Mouse (Mus musculus): Measurements from ENCODE around the gene Spef1. TPM values are rescaled to one million over a fixed set of nuclear protein-coding genes. Genes with fewer than 3 reads are reported as not detected.
"Not testable (repeated sequence)": the region's sequence is repeated elsewhere in the genome, so short reads cannot be mapped to it uniquely, and the experiment has no call there.

Gene Spef1
- 0.63 TPM in 1 of 2 replicates, not detected in the other for total RNA-seq (2015; ENCODE audit: low replicate concordance)
- total RNA-seq (2017; ENCODE audit: low replicate concordance), result 3.1 and 4.2 TPM in 2 replicates

GRCm38 (mm10) chr2:131186771-131187601, at the start of gene Spef1, which contains the start of gene Cdc25b:
Spef1 (minus strand) TSS chr2:131187282.
Cdc25b (plus strand) TSS chr2:131186949.
- ATAC-seq (replicated peaks; ENCODE audit: low FRiP score, poor library complexity, severe bottlenecking), result peak; percentile 81

DNA sequence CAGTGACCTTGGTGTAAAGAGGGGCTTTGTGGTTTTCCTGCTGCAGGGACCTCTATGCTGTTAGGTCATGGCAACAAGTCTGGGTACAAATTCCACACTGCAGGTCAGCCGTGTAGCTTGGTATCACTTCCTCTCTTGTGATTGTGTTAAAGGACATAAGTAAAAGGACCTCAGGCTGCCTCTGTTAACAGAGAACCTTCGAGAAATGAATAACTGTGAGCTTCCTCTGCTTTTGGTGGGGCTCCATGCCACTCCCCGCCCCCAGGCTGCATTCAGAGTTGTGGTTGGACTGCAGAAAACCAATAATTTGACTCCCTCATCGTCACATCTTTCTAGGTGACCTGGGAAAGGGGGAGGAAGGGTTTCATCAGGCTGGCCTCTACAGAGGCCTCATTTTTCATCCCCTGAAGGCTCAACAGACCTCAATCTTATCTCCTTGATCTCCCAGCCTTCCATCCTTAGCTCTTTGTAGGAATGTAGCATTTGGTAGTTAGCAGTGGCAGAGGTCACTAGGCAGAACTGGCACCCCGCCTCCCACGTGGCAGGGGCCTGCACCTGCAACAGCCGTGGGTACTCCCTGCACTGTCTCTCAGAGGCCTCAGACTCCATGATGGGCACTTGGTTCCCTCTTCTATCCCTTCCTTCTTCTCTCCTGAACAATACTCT, 48.0 kb upstream of the Spef1 start:
- peak; percentile 40 for ATAC-seq (replicated peaks; ENCODE audit: low FRiP score, poor library complexity, severe bottlenecking)

DNA sequence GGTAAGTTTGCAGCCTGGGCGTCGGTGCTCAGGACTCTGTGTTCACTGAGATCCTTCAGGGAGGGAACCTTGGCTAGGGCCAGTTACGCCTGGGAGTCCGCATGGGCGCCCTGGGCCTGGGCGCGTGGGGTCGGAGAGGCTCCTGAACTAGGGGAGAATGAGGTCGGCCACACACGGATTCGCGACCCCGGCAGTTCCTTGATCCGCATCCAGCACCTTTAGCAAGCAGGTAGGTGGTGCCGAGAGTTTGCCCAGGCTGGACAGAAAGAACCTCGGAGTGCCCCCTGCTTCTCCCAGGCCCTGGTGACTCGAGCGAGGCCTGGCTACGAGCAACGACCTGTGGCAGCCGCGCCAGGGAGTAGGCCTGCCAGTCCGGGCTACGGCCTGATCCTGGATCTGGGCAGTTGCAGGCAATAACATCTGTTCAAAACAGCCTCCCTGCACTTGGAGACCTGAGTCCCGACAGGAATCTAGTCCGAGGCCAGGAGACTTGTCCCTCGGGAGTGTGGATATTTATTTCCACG, 47.1 kb upstream of the Spef1 start:
- ATAC-seq (replicated peaks; ENCODE audit: low FRiP score, poor library complexity, severe bottlenecking), result peak; percentile 56

DNA sequence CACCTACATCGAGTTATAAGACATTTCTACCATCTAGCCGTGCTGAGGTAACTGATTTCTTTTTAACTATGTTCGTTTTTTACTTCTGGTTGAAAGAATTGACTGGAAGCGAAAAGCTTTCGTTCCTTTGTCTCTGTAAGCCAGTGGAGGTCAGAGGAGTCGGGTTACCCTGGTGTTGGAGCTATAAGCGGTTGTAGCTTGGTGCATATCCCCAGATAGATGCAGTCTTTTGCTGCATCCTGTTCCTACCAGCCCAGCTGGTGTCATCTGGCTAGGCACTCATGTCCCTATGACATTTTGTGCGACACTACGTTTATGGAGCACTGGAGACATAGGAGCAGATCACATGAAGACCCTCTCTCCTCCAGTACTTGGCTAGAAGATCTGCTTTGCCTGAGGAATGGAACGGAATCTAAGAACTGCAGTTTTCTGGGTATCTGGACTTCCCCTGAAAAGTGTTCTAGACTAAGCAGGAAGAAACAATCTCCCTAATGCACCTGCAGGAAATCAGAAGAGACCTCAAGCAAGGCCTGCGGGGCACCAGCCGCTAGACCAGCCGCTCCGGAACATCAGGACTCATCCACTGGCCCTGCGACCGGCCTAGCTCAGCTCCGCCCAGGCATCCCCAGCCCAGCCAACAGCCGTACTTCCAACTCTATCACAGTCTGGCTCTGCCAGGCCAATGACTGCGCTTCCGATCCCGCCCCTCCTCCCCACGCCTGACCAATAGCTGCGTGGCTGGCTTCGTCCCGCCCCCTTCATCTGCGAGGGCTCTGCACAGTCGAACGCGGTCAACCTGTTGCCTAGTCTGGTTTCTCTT, 46.4 kb upstream of the Spef1 start, which contains the start of gene Mavs:
Mavs (plus strand) TSS at position 757 of the 820 bp plus-strand sequence.
- ATAC-seq (replicated peaks; ENCODE audit: low FRiP score, poor library complexity, severe bottlenecking), result peak; percentile 88

- ATAC-seq (replicated peaks; ENCODE audit: low FRiP score, poor library complexity, severe bottlenecking), result peak; percentile 81
Observed at GRCm38 (mm10) chr2:131232558-131232957, 45.5 kb upstream of the Spef1 start.

DNA sequence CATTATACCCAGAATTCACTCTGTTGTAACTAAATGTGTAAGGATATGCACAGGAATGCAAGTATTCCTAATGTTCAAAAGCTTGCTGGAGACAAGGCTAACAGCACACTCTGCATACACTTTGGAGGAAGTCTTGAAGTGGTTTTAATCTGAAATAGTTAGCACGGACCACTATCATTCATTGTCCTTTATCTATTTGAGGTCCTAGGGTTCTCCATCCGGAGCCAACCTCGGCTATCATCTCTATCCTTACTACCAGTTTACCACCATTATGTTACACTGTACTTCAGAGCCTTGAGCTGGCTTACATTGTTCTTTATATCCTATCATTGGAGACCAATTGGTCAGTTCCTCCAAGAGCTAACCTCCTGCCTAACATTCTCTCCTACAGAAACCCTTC, 40.2 kb upstream of the Spef1 start:
- ATAC-seq (replicated peaks; ENCODE audit: low FRiP score, poor library complexity, severe bottlenecking), result no peak

- ATAC-seq (replicated peaks; ENCODE audit: low FRiP score, poor library complexity, severe bottlenecking), result not testable (repeated sequence)
Observed at GRCm38 (mm10) chr2:131226669-131227068, 39.6 kb upstream of the Spef1 start.

DNA sequence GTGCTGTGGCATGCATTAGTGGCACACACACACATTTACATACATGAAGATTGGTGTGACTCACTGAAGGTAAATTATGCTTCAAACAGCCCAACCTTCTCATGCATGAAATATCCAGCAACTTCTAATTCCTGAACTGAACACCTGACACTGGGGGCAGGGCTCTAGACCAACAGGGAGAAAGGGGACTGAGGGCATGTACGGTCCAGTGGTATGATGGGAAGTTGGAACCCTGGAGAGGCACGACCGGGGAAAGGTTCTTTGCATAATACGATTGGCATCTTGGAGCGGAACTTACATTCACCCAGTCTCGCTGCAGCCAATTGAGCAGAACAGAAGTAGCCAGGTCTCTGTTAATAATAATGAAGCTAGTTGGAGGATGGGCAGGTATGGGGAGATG, 38.1 kb upstream of the Spef1 start:
- no peak for ATAC-seq (replicated peaks; ENCODE audit: low FRiP score, poor library complexity, severe bottlenecking)

- peak; percentile 95 for ATAC-seq (replicated peaks; ENCODE audit: low FRiP score, poor library complexity, severe bottlenecking)
Observed at GRCm38 (mm10) chr2:131223569-131223968, 36.5 kb upstream of the Spef1 start.

GRCm38 (mm10) chr2:131222562-131222961, 35.5 kb upstream of the Spef1 start:
- peak; percentile 56 for ATAC-seq (replicated peaks; ENCODE audit: low FRiP score, poor library complexity, severe bottlenecking)

GRCm38 (mm10) chr2:131221853-131222515, 34.9 kb upstream of the Spef1 start:
- no peak for ATAC-seq (replicated peaks; ENCODE audit: low FRiP score, poor library complexity, severe bottlenecking)

GRCm38 (mm10) chr2:131220030-131220429, 32.9 kb upstream of the Spef1 start:
- no peak for ATAC-seq (replicated peaks; ENCODE audit: low FRiP score, poor library complexity, severe bottlenecking)

DNA sequence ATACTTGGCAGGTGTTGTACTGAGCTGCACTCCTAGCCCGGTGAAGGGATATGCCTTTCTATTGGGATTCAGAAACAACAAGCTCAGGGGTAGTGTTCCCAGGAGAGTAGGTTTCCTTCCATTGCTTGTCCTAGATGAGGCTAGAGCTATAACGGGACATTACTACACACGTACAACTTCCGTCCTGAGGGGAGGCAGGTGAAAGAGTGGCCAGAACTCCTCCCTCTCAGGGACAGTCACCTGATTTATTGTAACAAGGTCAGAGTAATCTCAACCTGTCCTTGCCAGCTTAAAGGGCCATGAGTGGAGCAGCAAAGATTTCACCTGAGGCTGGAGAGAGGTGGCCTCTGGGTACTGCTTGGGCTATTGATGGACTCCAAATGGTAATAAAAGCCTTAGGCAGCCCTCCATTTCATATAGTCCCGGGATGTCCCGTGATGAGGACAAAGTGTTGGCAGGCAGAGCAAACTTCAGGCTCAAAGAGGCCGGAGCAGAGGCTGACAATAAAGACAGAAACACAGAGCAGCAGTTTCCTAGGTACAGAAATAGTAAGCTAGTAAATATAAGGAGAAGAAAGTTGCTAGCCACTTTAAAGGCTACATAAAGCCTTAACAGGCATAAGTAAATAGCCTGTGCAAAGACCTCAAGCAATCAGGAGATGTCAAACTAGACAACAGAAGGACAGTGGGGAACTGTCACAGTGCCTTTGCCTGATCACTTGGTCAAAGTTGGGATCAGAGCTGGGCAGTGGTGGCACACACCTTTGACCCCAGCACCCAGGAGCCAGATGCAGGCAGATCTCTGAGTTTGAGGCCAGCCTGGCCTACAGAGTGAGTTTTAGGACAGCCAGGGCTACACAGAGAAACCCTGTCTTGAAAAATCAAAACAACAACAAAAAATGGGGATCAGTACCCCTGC, 29.1 kb upstream of the Spef1 start:
- ATAC-seq (replicated peaks; ENCODE audit: low FRiP score, poor library complexity, severe bottlenecking), result no peak

DNA sequence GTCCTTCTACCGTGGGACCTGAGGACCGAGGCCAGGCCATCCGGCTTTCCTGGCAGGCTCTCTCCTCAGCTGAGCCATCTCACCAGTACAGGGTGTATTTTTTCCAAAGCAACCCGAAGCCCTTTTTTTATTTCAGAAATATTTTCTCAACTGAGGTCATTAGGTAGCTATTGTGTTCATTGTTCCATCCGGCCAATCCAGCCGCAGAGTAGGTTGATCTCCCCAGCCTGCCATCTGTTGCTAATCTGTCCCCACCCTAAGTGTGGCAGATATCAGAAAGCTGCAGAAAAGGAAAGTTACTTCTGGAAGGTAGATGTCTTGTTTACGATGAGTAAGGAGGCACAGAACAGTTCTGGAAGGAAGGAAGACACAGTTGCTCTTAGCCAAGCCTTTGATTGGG, 26.7 kb upstream of the Spef1 start:
- ATAC-seq (replicated peaks; ENCODE audit: low FRiP score, poor library complexity, severe bottlenecking), result peak; percentile 64

GRCm38 (mm10) chr2:131211026-131211615, 24.0 kb upstream of the Spef1 start:
- no peak for ATAC-seq (replicated peaks; ENCODE audit: low FRiP score, poor library complexity, severe bottlenecking)

GRCm38 (mm10) chr2:131209969-131210792, 23.1 kb upstream of the Spef1 start:
- ATAC-seq (replicated peaks; ENCODE audit: low FRiP score, poor library complexity, severe bottlenecking), result peak; percentile 76

Data from erythroblast, adult 5-6 weeks (primary cell).